15 mouse cellular contexts compared by ENCODE assay signal in the genomic region with DNA sequence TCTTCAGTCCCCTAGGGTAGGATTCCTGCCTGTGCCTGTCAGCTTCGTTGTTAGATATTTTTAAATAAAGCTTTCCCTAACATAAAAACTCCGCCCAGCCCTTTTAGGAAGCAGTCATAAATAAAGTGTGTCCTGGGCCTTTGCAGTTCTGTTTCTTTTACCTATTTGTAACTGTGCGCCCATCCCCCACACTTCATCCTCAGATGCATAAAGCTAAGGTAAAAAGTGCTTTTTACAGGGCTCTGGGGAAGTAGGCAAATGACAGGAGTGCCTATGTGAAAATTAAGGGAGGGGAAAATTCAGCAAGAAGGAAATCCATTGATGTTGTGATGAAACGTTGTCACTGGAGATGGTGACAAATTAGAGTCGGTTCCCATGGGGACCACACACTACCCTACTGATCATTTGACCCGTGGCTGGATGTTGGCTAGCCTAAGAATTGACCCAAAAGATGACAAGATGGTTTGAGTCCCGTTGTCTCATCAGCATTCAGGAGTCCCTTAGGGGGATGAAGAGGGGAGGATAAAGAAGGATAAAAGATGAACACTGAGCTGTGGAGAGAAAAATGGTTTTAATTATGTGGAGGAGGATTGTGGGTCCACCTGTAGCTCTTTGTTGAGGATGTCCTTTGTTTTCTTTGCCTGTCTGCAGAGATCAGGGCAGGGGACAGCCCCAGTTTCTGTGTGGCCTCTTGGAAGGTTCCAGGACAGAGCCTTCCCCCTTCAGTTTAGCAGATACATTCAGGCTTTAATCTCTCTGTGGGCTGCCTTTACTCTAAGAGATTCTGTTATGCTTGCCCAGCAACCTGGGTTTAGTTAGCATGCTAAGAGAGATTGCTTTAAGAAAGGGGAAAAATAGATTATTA.
DNase-seq lines count a peak whose midpoint lies in the region; ATAC-seq and TF ChIP-seq lines count a peak whose summit lies in the region.
"Had no signal": no experiment of that assay in that cellular context is flagged by ENCODE, and none has a peak within 500 bp of the region (broad histone marks: within the 10 kb centered on the region; RNA-seq: fewer than 3 reads in every experiment).

No protein-coding gene starts in this region.

- no peaks in the 10 kb centered on the region for H3K27me3 ChIP-seq in hindbrain, embryonic 10.5 days (ENCODE audit: insufficient read depth, poor library complexity, severe bottlenecking)
- no peaks in the 10 kb centered on the region for H3K27me3 ChIP-seq in hindbrain, postnatal 0 days (ENCODE audit: insufficient read depth, low read length)
- H3K27me3 ChIP-seq in hindbrain, embryonic 11.5 days (ENCODE audit: control insufficient read depth, insufficient read depth, low read length), result no peaks in the 10 kb centered on the region
- H3K27me3 ChIP-seq in midbrain, embryonic 11.5 days (ENCODE audit: control insufficient read depth, insufficient read depth, low read length), result no peaks in the 10 kb centered on the region
- H3K27me3 ChIP-seq in thymus, adult 2 months (ENCODE audit: control insufficient read depth, insufficient read depth, low read length), result no peaks in the 10 kb centered on the region
- H3K27me3 ChIP-seq: limb, embryonic 15.5 days had no signal

- H3K4me2 ChIP-seq in hindbrain, postnatal 0 days (ENCODE audit: low read depth, low read length), result no peak overlapping the region
- no peak overlapping the region for H3K4me2 ChIP-seq in hindbrain, embryonic 11.5 days (replicated peaks; ENCODE audit: low read depth, low read length)
- no peak overlapping the region for H3K4me2 ChIP-seq in midbrain, embryonic 11.5 days
- H3K4me2 ChIP-seq: limb, embryonic 15.5 days had no signal

- no peak overlapping the region for H3K9ac ChIP-seq in hindbrain, postnatal 0 days (replicated peaks; ENCODE audit: low read length)
- no peak overlapping the region for H3K9ac ChIP-seq in hindbrain, embryonic 11.5 days (ENCODE audit: low read depth, low read length)
- no peak overlapping the region for H3K9ac ChIP-seq in midbrain, embryonic 11.5 days (ENCODE audit: low read length)
- H3K9ac ChIP-seq: limb, embryonic 15.5 days had no signal

- H3K4me1 ChIP-seq in hindbrain, embryonic 10.5 days (replicated peaks), result peaks cover 60% of the 10 kb centered on the region
- H3K4me1 ChIP-seq in hindbrain, postnatal 0 days (ENCODE audit: insufficient read depth, low read length), result no peaks in the 10 kb centered on the region
- peaks cover 7% of the 10 kb centered on the region for H3K4me1 ChIP-seq in hindbrain, embryonic 11.5 days (replicated peaks; ENCODE audit: control insufficient read depth, insufficient read depth, low read length)
- peaks cover 50% of the 10 kb centered on the region for H3K4me1 ChIP-seq in midbrain, embryonic 11.5 days (ENCODE audit: control insufficient read depth, insufficient read depth, low read length)
- H3K4me1 ChIP-seq in thymus, adult 2 months (replicated peaks; ENCODE audit: control insufficient read depth, insufficient read depth, low read length), result no peaks in the 10 kb centered on the region; the same call in 1 of the 2 replicates

- H3K4me3 ChIP-seq in hindbrain, embryonic 10.5 days, result no peak overlapping the region
- no peak overlapping the region for H3K4me3 ChIP-seq in hindbrain, postnatal 0 days (ENCODE audit: low read length)
- H3K4me3 ChIP-seq in hindbrain, embryonic 11.5 days (ENCODE audit: low read depth, low read length), result no peak overlapping the region
- no peak overlapping the region for H3K4me3 ChIP-seq in midbrain, embryonic 11.5 days (ENCODE audit: low read depth, low read length)
- no peak overlapping the region for H3K4me3 ChIP-seq in thymus, adult 2 months (ENCODE audit: control insufficient read depth, insufficient read depth, low read length)
- H3K4me3 ChIP-seq: erythroblast, embryonic 14.5 days; limb, embryonic 15.5 days had no signal

- H3K27ac ChIP-seq in hindbrain, embryonic 10.5 days, result peak overlapping the region; percentile 60
- H3K27ac ChIP-seq in hindbrain, postnatal 0 days, result no peak overlapping the region
- H3K27ac ChIP-seq in hindbrain, embryonic 11.5 days (ENCODE audit: low read depth, low read length), result 0 out of 2 replicates have a peak overlapping the region, but pooled peaks have one; percentile 2
- H3K27ac ChIP-seq in midbrain, embryonic 11.5 days (ENCODE audit: low read depth, low read length), result peak overlapping the region; percentile 67
- no peak overlapping the region for H3K27ac ChIP-seq in thymus, adult 2 months (ENCODE audit: control insufficient read depth, insufficient read depth, low read length)
- H3K27ac ChIP-seq: limb, embryonic 15.5 days had no signal

- ATAC-seq in hindbrain, postnatal 0 days, result no peak
- peak; percentile 67 for ATAC-seq in hindbrain, embryonic 11.5 days (ENCODE audit: low FRiP score)
- ATAC-seq in midbrain, embryonic 11.5 days (ENCODE audit: low FRiP score), result peak; percentile 67

- no peaks in the 10 kb centered on the region for H3K9me3 ChIP-seq in hindbrain, embryonic 10.5 days
- no peaks in the 10 kb centered on the region for H3K9me3 ChIP-seq in hindbrain, postnatal 0 days (ENCODE audit: low read length)
- no peaks in the 10 kb centered on the region for H3K9me3 ChIP-seq in hindbrain, embryonic 11.5 days (ENCODE audit: control insufficient read depth, low read length)
- H3K9me3 ChIP-seq in midbrain, embryonic 11.5 days (ENCODE audit: control insufficient read depth, low read length), result no peaks in the 10 kb centered on the region
- H3K9me3 ChIP-seq: limb, embryonic 15.5 days had no signal

- 37% methylated on average over 7 of the region's 7 CpGs for WGBS in hindbrain, embryonic 10.5 days
- WGBS in hindbrain, postnatal 0 days, result 28% methylated on average over 7 of the region's 7 CpGs
- WGBS in hindbrain, embryonic 11.5 days, result 33% methylated on average over 7 of the region's 7 CpGs
- 17% methylated on average over 7 of the region's 7 CpGs for WGBS in midbrain, embryonic 11.5 days
- WGBS in thymus, adult 2 months, result 62% methylated on average over 7 of the region's 7 CpGs

- H3K36me3 ChIP-seq in hindbrain, embryonic 10.5 days, result no peaks in the 10 kb centered on the region
- H3K36me3 ChIP-seq in hindbrain, postnatal 0 days (ENCODE audit: insufficient read depth, low read length), result no peaks in the 10 kb centered on the region
- H3K36me3 ChIP-seq in hindbrain, embryonic 11.5 days (ENCODE audit: control insufficient read depth, insufficient read depth, low read length), result no peaks in the 10 kb centered on the region
- H3K36me3 ChIP-seq in midbrain, embryonic 11.5 days (ENCODE audit: control insufficient read depth, insufficient read depth, low read length), result no peaks in the 10 kb centered on the region
- no peaks in the 10 kb centered on the region for H3K36me3 ChIP-seq in thymus, adult 2 months (ENCODE audit: control insufficient read depth, insufficient read depth, low read length)
- H3K36me3 ChIP-seq: limb, embryonic 15.5 days had no signal

- no peak for TF ChIP-seq CTCF in hindbrain, postnatal 0 days (IDR thresholded peaks at IDR 0.05; ENCODE audit: low read depth)
- no peak for TF ChIP-seq CTCF in thymus, adult 2 months (IDR thresholded peaks at IDR 0.05; ENCODE audit: borderline replicate concordance, control insufficient read depth, extremely low read depth, insufficient read depth, low read length, poor library complexity)

- DNase-seq in hindbrain, embryonic 10.5 days (ENCODE audit: low spot score), result peak; percentile 41
- DNase-seq in hindbrain, postnatal 0 days (ENCODE audit: low spot score), result no peak
- peak; percentile 46 for DNase-seq in hindbrain, embryonic 11.5 days (ENCODE audit: low spot score)
- no peak for DNase-seq in midbrain, embryonic 11.5 days (ENCODE audit: low spot score, missing footprints)
- DNase-seq in retina, postnatal 1 day, result peak; percentile 36
- DNase-seq in adrenal gland, postnatal 14 days, result no peak
- no peak for DNase-seq in layer of hippocampus, adult 18-20 months (ENCODE audit: low spot score in 2 of 2)
- no peak for DNase-seq in thymus, adult 2 months
- DNase-seq: adrenal gland, postnatal 10 days; cerebellum, postnatal 36 days; heart, postnatal 4 days; kidney, adult 8-10 months; thymus, adult 18-20 months had no signal

- no peak for TF ChIP-seq POLR2A in thymus, adult 2 months (IDR thresholded peaks at IDR 0.05; ENCODE audit: control insufficient read depth, extremely low read depth, insufficient read depth, low read length, poor library complexity)

Comparison
In these comparisons a context has a peak if more than half of its experiments do, and no peak if none do; other contexts are left out.
1. DNase-seq: peak in hindbrain, embryonic 10.5 days (single experiment), hindbrain, embryonic 11.5 days (single experiment) and retina, postnatal 1 day (single experiment); none in hindbrain, postnatal 0 days (single experiment), midbrain, embryonic 11.5 days (single experiment), adrenal gland, postnatal 14 days (single experiment), layer of hippocampus, adult 18-20 months (0 of 2) and thymus, adult 2 months (single experiment).
2. H3K27ac ChIP-seq: peak in hindbrain, embryonic 10.5 days (single experiment), hindbrain, embryonic 11.5 days (single experiment) and midbrain, embryonic 11.5 days (single experiment); none in hindbrain, postnatal 0 days (single experiment) and thymus, adult 2 months (single experiment).